Mouse (Mus musculus): ENCODE data around the gene Elfn2.

DNA sequence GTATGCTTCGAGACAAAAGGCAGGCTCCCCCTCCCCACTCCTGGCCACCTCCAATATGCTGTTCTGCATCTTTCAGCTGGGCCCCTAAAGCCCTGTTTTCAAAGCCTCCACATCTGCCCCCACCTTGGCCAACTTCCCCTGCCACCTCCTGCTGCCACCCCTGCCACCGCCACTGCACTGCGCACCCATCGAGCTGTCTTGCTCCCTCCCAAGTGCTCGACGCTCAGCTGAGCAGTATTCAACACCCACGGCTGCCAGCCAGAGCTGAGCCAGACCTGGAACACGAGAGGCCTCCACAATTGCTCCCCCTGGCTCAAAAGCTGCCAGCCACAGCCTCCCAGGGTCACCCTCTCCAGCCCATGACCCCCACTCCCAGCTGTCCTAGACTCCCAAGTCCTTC is 74.0 kb downstream of the Elfn2 start:
- TF ChIP-seq CTCF (IDR thresholded peaks at IDR 0.05; ENCODE audit: borderline replicate concordance, insufficient read depth, low read depth, low read length): no peak
- no peak for TF ChIP-seq POLR2A (IDR thresholded peaks at IDR 0.05; ENCODE audit: borderline replicate concordance, insufficient read depth, low read length)
